Mouse (Mus musculus) kidney, adult 2 months (tissue): ENCODE measurements at regions not wholly inside any gene's neighbourhood (a gene's known extent, or its start where the extent isn't known, plus 50 kb on each side); places are given as distances from the start of the nearest gene placed in this dataset.

Experiments
- CTCF ChIP-seq: fragments of 200-500 bp; conservative IDR thresholded peaks from 2 replicates; pipeline ENCODE4 v1.5.1; 2011; ENCODE audit warnings: low read depth, mild to moderate bottlenecking, control low read depth, low read length, moderate library complexity, mixed read lengths; ENCODE audit not compliant: insufficient read depth, insufficient read length
- POLR2A ChIP-seq: fragments of 200-500 bp; IDR thresholded peaks from one replicate; pipeline ENCODE4 v1.6.1; 2011; ENCODE audit warnings: low read depth, low read length, control low read depth

GRCm38 (mm10) chr17:54735836-54736235 lies 437.0 kb upstream of the Slc5a7 start:
- TF ChIP-seq CTCF (no peak), POLR2A (no peak)
